Mouse (Mus musculus) embryonic fibroblast, embryonic 13.5 days (primary cell): ENCODE measurements around the gene Cldn3.

ENCODE experiments used
- CTCF ChIP-seq: IDR thresholded peaks from 2 replicates; pipeline ENCODE4 v1.5.1; 2011; ENCODE audit warnings: mild to moderate bottlenecking, control low read depth, low read length, moderate library complexity, borderline replicate concordance; ENCODE audit not compliant: insufficient read depth
- POLR2A ChIP-seq: IDR thresholded peaks from 2 replicates; pipeline ENCODE4 v1.6.1; 2011; ENCODE audit warnings: low read depth, mild to moderate bottlenecking, control low read depth, low read length, moderate library complexity

- TF ChIP-seq CTCF (no peak), POLR2A (no peak)
Observed at GRCm38 (mm10) chr5:134973526-134973925, 12.5 kb upstream of the Cldn3 start.
